Mouse (Mus musculus) megakaryocyte progenitor cell, adult 5-6 weeks (primary cell): Measurements from ENCODE around the gene Ube2d1. TPM values are rescaled to one million over a fixed set of nuclear protein-coding genes. Genes with fewer than 3 reads are reported as not detected.
A peak's percentile ranks its signal among the peaks of the same experiment; 100 is the strongest.

ENCODE experiments used
- ATAC-seq: replicated peaks from 2 replicates; pipeline ENCODE4 v1.8.0; 2016; ENCODE audit warnings: mild to moderate bottlenecking, moderate TSS enrichment, inconsistent platforms; ENCODE audit not compliant: poor library complexity
- total RNA-seq, 2 experiments: library from RNA; stranded (forward) in 1 of 2; stranded (reverse) in 1 of 2; fragments of 157-497, 149-512 nt in 1 of 2; fragments of 200-1000 nt in 1 of 2; gene quantifications; 2 replicates each; pipeline versions ENCODE4 v1.2.3 to v1.2.4; 2015 to 2017

Gene Ube2d1
- 64.9 and 65.5 TPM in 2 replicates for total RNA-seq (2015)
- 9.7 and 10.5 TPM in 2 replicates for total RNA-seq (2017)

- ATAC-seq: peak; percentile 92
Measured at GRCm38 (mm10) chr10:71285126-71285580, at the start of gene Ube2d1. Gene Ube2d1 (minus strand): TSS chr10:71285262.

- no peak for ATAC-seq
Measured at GRCm38 (mm10) chr10:71332859-71333258, 47.8 kb upstream of the Ube2d1 start.

GRCm38 (mm10) chr10:71332376-71332775, 47.3 kb upstream of the Ube2d1 start:
- peak; percentile 65; the same call in 1 of the 2 replicates for ATAC-seq

- no peak for ATAC-seq
Measured at GRCm38 (mm10) chr10:71331908-71332307, 46.8 kb upstream of the Ube2d1 start.

- ATAC-seq: no peak
Measured at GRCm38 (mm10) chr10:71330070-71330469, 45.0 kb upstream of the Ube2d1 start.

- no peak for ATAC-seq
Measured at GRCm38 (mm10) chr10:71329295-71329694, 44.2 kb upstream of the Ube2d1 start.

- ATAC-seq: no peak
Measured at GRCm38 (mm10) chr10:71328870-71329269, 43.8 kb upstream of the Ube2d1 start.

GRCm38 (mm10) chr10:71328382-71328781, 43.3 kb upstream of the Ube2d1 start:
- ATAC-seq: no peak

- no peak for ATAC-seq
Measured at GRCm38 (mm10) chr10:71327386-71327785, 42.3 kb upstream of the Ube2d1 start.

GRCm38 (mm10) chr10:71326789-71327188, 41.7 kb upstream of the Ube2d1 start:
- ATAC-seq: peak; percentile 93

GRCm38 (mm10) chr10:71326123-71326522, 41.1 kb upstream of the Ube2d1 start:
- ATAC-seq: no peak

- no peak for ATAC-seq
Measured at GRCm38 (mm10) chr10:71323669-71324068, 38.6 kb upstream of the Ube2d1 start.

GRCm38 (mm10) chr10:71316497-71316896, 31.4 kb upstream of the Ube2d1 start:
- ATAC-seq: no peak

GRCm38 (mm10) chr10:71316056-71316455, 31.0 kb upstream of the Ube2d1 start:
- no peak for ATAC-seq

GRCm38 (mm10) chr10:71314596-71314995, 29.5 kb upstream of the Ube2d1 start:
- ATAC-seq: no peak

GRCm38 (mm10) chr10:71310288-71310687, 25.2 kb upstream of the Ube2d1 start:
- no peak for ATAC-seq

GRCm38 (mm10) chr10:71308199-71308598, 23.1 kb upstream of the Ube2d1 start:
- peak; percentile 63 for ATAC-seq

- ATAC-seq: 0 out of 2 replicates have a peak, but pooled peaks have one; percentile 26
Measured at GRCm38 (mm10) chr10:71306759-71307158, 21.7 kb upstream of the Ube2d1 start.

GRCm38 (mm10) chr10:71306190-71306589, 21.1 kb upstream of the Ube2d1 start:
- peak; percentile 88 for ATAC-seq

- ATAC-seq: peak; percentile 64
Measured at GRCm38 (mm10) chr10:71302490-71302889, 17.4 kb upstream of the Ube2d1 start.

GRCm38 (mm10) chr10:71300161-71300560, 15.1 kb upstream of the Ube2d1 start:
- no peak for ATAC-seq

- ATAC-seq: peak; percentile 38; the same call in 1 of the 2 replicates
Measured at GRCm38 (mm10) chr10:71293245-71293644, 8.2 kb upstream of the Ube2d1 start.

GRCm38 (mm10) chr10:71292254-71292653, 7.2 kb upstream of the Ube2d1 start:
- ATAC-seq: peak; percentile 49
